Mouse (Mus musculus): ENCODE measurements around the gene Olfr958. TPM values are rescaled to one million over a fixed set of nuclear protein-coding genes. Genes with fewer than 3 reads are reported as not detected.

Gene Olfr958
- polyA plus RNA-seq, 1 experiment = not detected

GRCm38 (mm10) chr9:39518595-39518994, 35.3 kb downstream of the Olfr958 start:
- H3K27ac ChIP-seq (ENCODE audit: insufficient read depth, low read depth, low read length) = no peak overlapping the region
- no peaks in the 10 kb centered on the region for H3K4me1 ChIP-seq (ENCODE audit: control insufficient read depth, insufficient read depth, low read length)
- TF ChIP-seq POLR2A (IDR thresholded peaks at IDR 0.05; ENCODE audit: borderline replicate concordance, low read depth, low read length) = no peak
- no peak for TF ChIP-seq CTCF (IDR thresholded peaks at IDR 0.05; ENCODE audit: low read depth, low read length)
- H3K4me3 ChIP-seq (ENCODE audit: insufficient read depth, low read length) = no peak overlapping the region

GRCm38 (mm10) chr9:39515531-39515930, 38.3 kb downstream of the Olfr958 start, which contains the start of gene Olfr957:
TSS of gene Olfr957 (minus strand) at chr9:39515809.
- Histone ChIP-seq H3K4me1 (ENCODE audit: control insufficient read depth, insufficient read depth, low read length) (no peaks in the 10 kb centered on the region), H3K4me3 (ENCODE audit: insufficient read depth, low read length) (no peak within 1 kb of the TSS), H3K27ac (ENCODE audit: insufficient read depth, low read depth, low read length) (no peak within 1 kb of the TSS)
- no peak for TF ChIP-seq POLR2A (IDR thresholded peaks at IDR 0.05; ENCODE audit: borderline replicate concordance, low read depth, low read length)
- no peak for TF ChIP-seq CTCF (IDR thresholded peaks at IDR 0.05; ENCODE audit: low read depth, low read length)

GRCm38 (mm10) chr9:39509412-39509811, 44.4 kb downstream of the Olfr958 start:
- no peak overlapping the region for H3K27ac ChIP-seq (ENCODE audit: insufficient read depth, low read depth, low read length)
- no peak overlapping the region for H3K4me3 ChIP-seq (ENCODE audit: insufficient read depth, low read length)
- TF ChIP-seq CTCF (IDR thresholded peaks at IDR 0.05; ENCODE audit: low read depth, low read length) (no peak), POLR2A (IDR thresholded peaks at IDR 0.05; ENCODE audit: borderline replicate concordance, low read depth, low read length) (no peak)
- H3K4me1 ChIP-seq (ENCODE audit: control insufficient read depth, insufficient read depth, low read length) = no peaks in the 10 kb centered on the region

- no peak for TF ChIP-seq POLR2A (IDR thresholded peaks at IDR 0.05; ENCODE audit: borderline replicate concordance, low read depth, low read length)
- 0 out of 2 replicates have a peak, but pooled peaks have one; percentile 21 for TF ChIP-seq CTCF (IDR thresholded peaks at IDR 0.05; ENCODE audit: low read depth, low read length)
- no peaks in the 10 kb centered on the region for H3K4me1 ChIP-seq (ENCODE audit: control insufficient read depth, insufficient read depth, low read length)
- H3K4me3 ChIP-seq (ENCODE audit: insufficient read depth, low read length) = no peak overlapping the region
- H3K27ac ChIP-seq (ENCODE audit: insufficient read depth, low read depth, low read length) = no peak overlapping the region
These were observed 44.9 kb downstream of the Olfr958 start for GRCm38 (mm10) chr9:39508998-39509397.

Other genes starting within 250 kb of the Olfr958 start
- not detected in 2 replicates for gene Olfr948, start 228.0 kb downstream of the Olfr958 start, polyA plus RNA-seq (2012; ENCODE audit: insufficient read depth, insufficient read length, missing spikeins)
- gene Olfr951, start 166.6 kb downstream of the Olfr958 start, polyA plus RNA-seq (2012; ENCODE audit: insufficient read depth, insufficient read length, missing spikeins) = not detected in 2 replicates
- gene Olfr952, start 126.9 kb downstream of the Olfr958 start, polyA plus RNA-seq (2012; ENCODE audit: insufficient read depth, insufficient read length, missing spikeins) = not detected in 2 replicates
- not detected in 2 replicates for gene Olfr954, start 97.4 kb downstream of the Olfr958 start, polyA plus RNA-seq (2012; ENCODE audit: insufficient read depth, insufficient read length, missing spikeins)
- gene Olfr955, start 82.1 kb downstream of the Olfr958 start, polyA plus RNA-seq (2012; ENCODE audit: insufficient read depth, insufficient read length, missing spikeins) = not detected in 2 replicates
- not detected in 2 replicates for gene Olfr44, start 60.1 kb downstream of the Olfr958 start, polyA plus RNA-seq (2012; ENCODE audit: insufficient read depth, insufficient read length, missing spikeins)
- not detected in 2 replicates for gene Olfr957, start 38.2 kb downstream of the Olfr958 start, polyA plus RNA-seq (2012; ENCODE audit: insufficient read depth, insufficient read length, missing spikeins)
- gene Olfr959, start 21.5 kb upstream of the Olfr958 start, polyA plus RNA-seq (2012; ENCODE audit: insufficient read depth, insufficient read length, missing spikeins) = not detected in 2 replicates
- not detected in 2 replicates for gene AW551984, start 50.3 kb upstream of the Olfr958 start, polyA plus RNA-seq (2012; ENCODE audit: insufficient read depth, insufficient read length, missing spikeins)
- gene Olfr148, start 56.6 kb upstream of the Olfr958 start, polyA plus RNA-seq (2012; ENCODE audit: insufficient read depth, insufficient read length, missing spikeins) = not detected in 2 replicates
- gene Olfr960, start 67.3 kb upstream of the Olfr958 start, polyA plus RNA-seq (2012; ENCODE audit: insufficient read depth, insufficient read length, missing spikeins) = not detected in 2 replicates
- not detected in 2 replicates for gene Olfr961, start 91.0 kb upstream of the Olfr958 start, polyA plus RNA-seq (2012; ENCODE audit: insufficient read depth, insufficient read length, missing spikeins)
- not detected in 2 replicates for gene Olfr963, start 113.2 kb upstream of the Olfr958 start, polyA plus RNA-seq (2012; ENCODE audit: insufficient read depth, insufficient read length, missing spikeins)
- 0.28 TPM in 1 of 2 replicates, not detected in the other for gene Olfr149, start 153.1 kb upstream of the Olfr958 start, polyA plus RNA-seq (2012; ENCODE audit: insufficient read depth, insufficient read length, missing spikeins)
- gene Olfr965, start 157.3 kb upstream of the Olfr958 start, polyA plus RNA-seq (2012; ENCODE audit: insufficient read depth, insufficient read length, missing spikeins) = not detected in 2 replicates
- gene Olfr150, start 176.9 kb upstream of the Olfr958 start, polyA plus RNA-seq (2012; ENCODE audit: insufficient read depth, insufficient read length, missing spikeins) = not detected in 2 replicates
- gene Olfr967, start 192.2 kb upstream of the Olfr958 start, polyA plus RNA-seq (2012; ENCODE audit: insufficient read depth, insufficient read length, missing spikeins) = not detected in 2 replicates
- not detected in 2 replicates for gene Olfr968, start 229.2 kb upstream of the Olfr958 start, polyA plus RNA-seq (2012; ENCODE audit: insufficient read depth, insufficient read length, missing spikeins)
- gene Olfr969, start 236.9 kb upstream of the Olfr958 start, polyA plus RNA-seq (2012; ENCODE audit: insufficient read depth, insufficient read length, missing spikeins) = not detected in 2 replicates

Data from bone marrow macrophage, adult 2 months (primary cell).